Mouse (Mus musculus): Measurements from ENCODE around the gene Mgat3. TPM values are rescaled to one million over a fixed set of nuclear protein-coding genes. Genes with fewer than 3 reads are reported as not detected.

Gene Mgat3
- 9.6 and 10.6 TPM in 2 replicates for polyA plus RNA-seq (2015; fragmentation: Nextera tagmentation; extraction: Ambion mirVana)

- Histone ChIP-seq H3K9ac (peak within 1 kb of the TSS; percentile 63), H3K27me3 (replicated peaks) (no peaks in the 10 kb centered on the region), H3K4me2 (peak within 1 kb of the TSS; percentile 77), H3K27ac (peak within 1 kb of the TSS; percentile 87), H3K36me3 (no peaks in the 10 kb centered on the region), H3K4me1 (peaks cover 28% of the 10 kb centered on the region), H3K9me3 (no peaks in the 10 kb centered on the region), H3K4me3 (replicated peaks) (peak within 1 kb of the TSS; percentile 87)
- 3% methylated on average over 53 of the region's 85 CpGs for WGBS
- ATAC-seq (ENCODE audit: insufficient read depth, low FRiP score, low read depth): peak; percentile 51
Measured at GRCm38 (mm10) chr15:80173001-80173771, at the start of gene Mgat3. TSS of gene Mgat3 (plus strand) at chr15:80173721.

DNA sequence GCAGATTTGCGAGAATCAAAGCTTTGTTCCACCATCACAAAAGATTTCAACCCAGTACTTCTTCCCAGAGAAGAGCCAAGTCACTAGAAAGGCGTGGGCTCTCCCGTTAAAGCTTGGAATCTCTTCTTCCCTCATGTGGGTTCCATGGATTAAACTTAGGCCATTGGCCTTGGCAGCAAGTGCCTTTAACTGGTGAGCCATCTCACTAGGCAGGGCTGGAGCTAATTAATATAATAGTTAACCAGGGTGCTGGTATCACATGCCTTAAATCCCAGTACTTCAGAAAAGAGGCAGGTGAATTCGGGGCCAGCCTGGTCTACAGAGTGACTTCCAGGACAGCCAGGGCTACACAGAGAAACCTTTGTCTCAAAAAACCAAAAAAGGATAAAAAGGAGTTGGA, 48.9 kb upstream of the Mgat3 start:
- Histone ChIP-seq H3K4me3 (replicated peaks) (no peak overlapping the region), H3K4me1 (no peaks in the 10 kb centered on the region), H3K4me2 (no peak overlapping the region), H3K9ac (no peak overlapping the region), H3K27ac (no peak overlapping the region), H3K9me3 (no peaks in the 10 kb centered on the region), H3K36me3 (no peaks in the 10 kb centered on the region), H3K27me3 (replicated peaks) (no peaks in the 10 kb centered on the region)
- WGBS: 81% methylated on average over 4 of the region's 4 CpGs
- no peak for ATAC-seq (ENCODE audit: insufficient read depth, low FRiP score, low read depth)

- Histone ChIP-seq H3K27ac (no peak overlapping the region), H3K4me2 (no peak overlapping the region), H3K4me1 (no peaks in the 10 kb centered on the region), H3K9me3 (no peaks in the 10 kb centered on the region), H3K4me3 (replicated peaks) (no peak overlapping the region), H3K36me3 (no peaks in the 10 kb centered on the region), H3K9ac (no peak overlapping the region), H3K27me3 (replicated peaks) (no peaks in the 10 kb centered on the region)
- WGBS: 59% methylated on average over 1 of the region's 1 CpGs
- no peak for ATAC-seq (ENCODE audit: insufficient read depth, low FRiP score, low read depth)
Measured at GRCm38 (mm10) chr15:80127191-80127590, 46.3 kb upstream of the Mgat3 start.

DNA sequence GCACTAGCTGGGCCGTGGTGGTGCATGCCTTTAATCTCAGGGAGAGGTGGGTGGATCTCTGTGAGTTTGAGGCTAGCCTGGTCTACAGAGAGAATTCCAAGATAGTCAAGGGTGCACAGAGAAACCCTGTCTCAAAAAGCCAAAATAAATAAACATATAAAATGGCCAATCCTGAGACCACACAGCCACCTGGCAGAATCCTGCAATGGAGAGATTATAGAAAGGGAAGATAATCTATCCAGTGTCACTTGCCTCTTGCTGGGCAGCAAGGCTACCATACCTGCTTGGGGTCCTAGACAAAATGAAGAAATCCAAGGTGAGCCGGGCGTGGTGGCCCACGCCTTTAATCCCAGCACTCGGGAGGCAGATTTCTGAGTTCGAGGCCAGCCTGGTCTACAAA, 43.5 kb upstream of the Mgat3 start:
- Histone ChIP-seq H3K4me1 (peaks cover 15% of the 10 kb centered on the region), H3K27ac (no peak overlapping the region)

GRCm38 (mm10) chr15:80130689-80131088, 42.8 kb upstream of the Mgat3 start:
- H3K4me2 ChIP-seq: no peak overlapping the region
- H3K36me3 ChIP-seq: no peaks in the 10 kb centered on the region
- WGBS: 75% methylated on average over 5 of the region's 5 CpGs
- H3K27me3 ChIP-seq (replicated peaks): no peaks in the 10 kb centered on the region
- H3K4me3 ChIP-seq (replicated peaks): no peak overlapping the region
- no peak overlapping the region for H3K27ac ChIP-seq
- peaks cover 20% of the 10 kb centered on the region for H3K4me1 ChIP-seq
- ATAC-seq (ENCODE audit: insufficient read depth, low FRiP score, low read depth): peak; percentile 12; the same call in 1 of the 2 replicates
- H3K9ac ChIP-seq: no peak overlapping the region
- no peaks in the 10 kb centered on the region for H3K9me3 ChIP-seq

More for the DNA sequence above, 43.5 kb upstream of the Mgat3 start:
- Histone ChIP-seq H3K4me3 (replicated peaks) (no peak overlapping the region), H3K36me3 (no peaks in the 10 kb centered on the region), H3K27me3 (replicated peaks) (no peaks in the 10 kb centered on the region), H3K4me2 (no peak overlapping the region), H3K9me3 (no peaks in the 10 kb centered on the region), H3K9ac (no peak overlapping the region)
- ATAC-seq (ENCODE audit: insufficient read depth, low FRiP score, low read depth): no peak
- 87% methylated on average over 6 of the region's 6 CpGs for WGBS

DNA sequence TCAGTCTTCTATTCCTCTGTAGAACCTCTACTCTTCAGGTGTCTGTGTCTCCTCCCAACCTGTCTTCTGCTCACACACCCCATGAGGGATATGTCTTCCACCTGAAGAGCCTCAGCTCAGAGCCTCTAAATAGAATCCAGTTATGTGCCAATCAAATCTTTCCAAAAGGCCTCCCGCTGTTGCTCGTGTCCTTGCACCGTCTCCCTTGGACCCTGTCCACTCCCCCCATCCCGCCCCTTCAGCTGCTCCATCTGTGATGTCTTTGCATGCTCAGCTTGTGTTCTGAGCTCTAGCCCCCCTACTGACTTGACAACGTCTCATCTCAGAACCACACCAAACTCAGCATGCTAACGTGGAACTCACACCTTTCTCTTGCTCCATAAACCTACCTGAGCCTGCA, 42.1 kb upstream of the Mgat3 start:
- Histone ChIP-seq H3K4me2 (no peak overlapping the region), H3K9me3 (no peaks in the 10 kb centered on the region), H3K4me1 (peaks cover 21% of the 10 kb centered on the region), H3K27ac (no peak overlapping the region), H3K27me3 (replicated peaks) (no peaks in the 10 kb centered on the region), H3K36me3 (no peaks in the 10 kb centered on the region), H3K9ac (no peak overlapping the region), H3K4me3 (replicated peaks) (no peak overlapping the region)
- ATAC-seq (ENCODE audit: insufficient read depth, low FRiP score, low read depth): no peak
- WGBS: 72% methylated on average over 6 of the region's 6 CpGs

DNA sequence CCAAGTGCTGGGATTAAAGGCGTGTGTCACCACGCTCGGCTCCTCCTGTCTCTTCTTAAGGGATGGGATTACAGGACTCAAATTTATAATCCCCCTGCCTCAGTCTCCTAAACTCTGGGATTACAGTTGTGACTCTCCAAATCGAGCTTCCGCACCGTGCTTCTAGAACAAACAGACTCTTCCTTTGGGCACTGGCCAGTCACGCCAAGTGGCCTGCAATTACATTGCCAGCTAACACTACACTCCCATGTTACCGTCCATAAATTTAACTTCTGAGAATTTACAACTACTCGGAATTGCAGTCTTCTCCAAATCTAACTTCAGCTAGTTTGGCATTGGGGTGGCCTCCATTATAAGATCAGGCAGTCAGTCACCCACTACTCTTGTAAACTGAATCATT, 41.1 kb upstream of the Mgat3 start:
- Histone ChIP-seq H3K9ac (no peak overlapping the region), H3K27me3 (replicated peaks) (no peaks in the 10 kb centered on the region), H3K4me3 (replicated peaks) (peak overlapping the region; percentile 63), H3K27ac (no peak overlapping the region; the same call in 1 of the 2 replicates), H3K9me3 (no peaks in the 10 kb centered on the region), H3K4me2 (peak overlapping the region; percentile 78), H3K36me3 (0 out of 2 replicates have a peak, but pooled peaks cover 5% of the 10 kb centered on the region), H3K4me1 (peaks cover 27% of the 10 kb centered on the region)
- 82% methylated on average over 9 of the region's 9 CpGs for WGBS
- ATAC-seq (ENCODE audit: insufficient read depth, low FRiP score, low read depth): no peak

DNA sequence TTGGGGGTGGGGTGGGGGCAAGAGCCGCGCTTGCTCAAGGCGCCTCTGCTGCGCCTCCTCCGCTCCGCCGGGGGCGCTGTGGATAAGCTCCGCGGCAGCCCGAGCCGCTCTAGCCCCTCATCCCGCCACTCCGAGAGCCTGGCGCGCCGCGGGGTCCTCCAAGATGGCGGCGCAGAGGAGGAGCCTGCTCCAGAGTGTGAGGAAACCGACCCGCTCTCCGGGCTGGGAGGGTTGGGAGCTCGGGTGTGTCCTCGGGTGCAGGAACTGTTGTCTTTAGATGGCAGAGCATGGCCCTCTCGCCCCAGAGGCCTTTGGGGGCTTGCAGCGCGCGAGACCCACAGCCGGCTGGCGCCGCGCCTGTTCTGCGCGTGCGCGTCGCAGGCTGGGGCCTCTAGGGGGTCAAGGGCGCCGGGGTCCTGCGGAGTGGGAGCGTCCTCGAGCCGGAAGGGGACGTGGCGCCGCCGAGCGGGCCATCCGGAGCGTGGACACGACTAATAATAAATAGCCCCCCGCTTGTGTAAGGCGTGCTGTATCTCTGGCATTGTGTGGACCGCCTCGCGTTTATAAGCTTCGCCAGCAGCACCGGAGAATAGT, 40.4 kb upstream of the Mgat3 start, which contains the start of gene Tab1:
TSS of gene Tab1 (plus strand) at position 135 of the 594 bp plus-strand sequence.
- under 1% methylated on average over 59 of the region's 59 CpGs for WGBS
- peak within 1 kb of the TSS; percentile 99 for H3K27ac ChIP-seq
- H3K4me3 ChIP-seq (replicated peaks): peak within 1 kb of the TSS; percentile 63
- H3K27me3 ChIP-seq (replicated peaks): no peaks in the 10 kb centered on the region
- no peaks in the 10 kb centered on the region for H3K9me3 ChIP-seq
- H3K4me2 ChIP-seq: peak within 1 kb of the TSS; percentile 78
- H3K4me1 ChIP-seq: peaks cover 33% of the 10 kb centered on the region
- H3K36me3 ChIP-seq: 0 out of 2 replicates have a peak, but pooled peaks cover 5% of the 10 kb centered on the region
- peak; percentile 94 for ATAC-seq (ENCODE audit: insufficient read depth, low FRiP score, low read depth)
- peak within 1 kb of the TSS; percentile 65 for H3K9ac ChIP-seq

DNA sequence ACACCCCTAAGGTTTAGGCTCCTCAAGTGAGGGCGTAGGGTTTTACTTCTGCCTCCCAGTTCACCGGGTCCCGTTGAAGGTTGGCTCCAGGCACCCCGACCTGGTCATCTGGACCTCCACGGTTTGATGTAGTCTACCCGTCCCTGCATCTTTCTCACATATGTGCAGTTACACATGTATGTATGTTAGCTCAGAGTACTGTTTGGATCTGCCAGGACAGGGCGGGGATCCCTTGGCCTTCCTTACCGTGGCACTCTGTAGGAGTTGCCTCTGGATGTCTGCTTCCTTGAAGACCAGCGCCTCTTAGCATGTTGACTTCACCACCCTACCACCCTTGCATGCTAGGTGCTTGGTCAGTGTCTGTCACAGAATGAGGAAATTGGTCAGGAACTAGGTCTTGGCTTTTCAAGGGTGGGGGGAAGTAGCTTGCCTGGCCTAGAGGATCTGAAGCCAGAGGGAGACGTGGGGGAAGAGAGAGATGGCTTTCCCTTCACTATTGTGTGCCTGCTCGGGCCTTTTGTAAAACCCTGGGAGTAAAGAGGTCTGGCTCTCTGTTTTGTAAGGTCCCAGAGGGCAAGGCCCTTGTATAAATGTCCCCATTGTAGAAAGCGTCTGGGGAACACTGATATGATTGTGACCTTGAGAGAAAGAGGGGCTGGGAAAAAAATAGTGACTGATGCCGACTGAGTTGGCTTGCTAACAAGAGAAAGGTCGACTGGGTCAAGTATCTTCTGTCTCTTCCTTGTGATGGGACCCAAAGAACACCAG, 39.7 kb upstream of the Mgat3 start:
- ATAC-seq (ENCODE audit: insufficient read depth, low FRiP score, low read depth): no peak
- Histone ChIP-seq H3K4me2 (peak overlapping the region; percentile 78), H3K9ac (peak overlapping the region; percentile 65), H3K9me3 (no peaks in the 10 kb centered on the region), H3K4me1 (peaks cover 37% of the 10 kb centered on the region), H3K27me3 (replicated peaks) (no peaks in the 10 kb centered on the region), H3K27ac (peak overlapping the region; percentile 99), H3K36me3 (0 out of 2 replicates have a peak, but pooled peaks cover 5% of the 10 kb centered on the region), H3K4me3 (replicated peaks) (peak overlapping the region; percentile 63)
- 6% methylated on average over 14 of the region's 14 CpGs for WGBS

DNA sequence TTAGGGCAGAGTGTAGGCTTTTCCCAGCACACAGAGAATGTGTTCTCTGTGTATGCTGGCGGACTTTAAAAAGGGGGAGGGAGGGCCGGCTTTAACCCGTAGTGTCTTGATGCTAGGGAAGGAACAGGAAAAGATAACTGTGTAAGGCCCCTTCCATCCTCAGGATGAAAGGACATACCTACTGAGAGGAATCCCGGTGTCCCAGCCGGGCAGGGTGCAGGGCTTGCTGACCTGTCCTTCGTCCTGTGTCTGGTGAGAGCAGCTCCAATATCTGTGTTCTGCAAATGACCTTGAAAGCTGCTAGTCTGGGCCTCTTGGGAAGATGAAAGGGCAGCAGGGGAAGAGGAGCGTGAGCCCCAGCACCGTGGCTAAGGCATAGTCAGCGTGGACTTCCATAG, 39.1 kb upstream of the Mgat3 start:
- Histone ChIP-seq H3K4me2 (peak overlapping the region; percentile 78), H3K36me3 (0 out of 2 replicates have a peak, but pooled peaks cover 5% of the 10 kb centered on the region), H3K4me3 (replicated peaks) (peak overlapping the region; percentile 63), H3K27me3 (replicated peaks) (no peaks in the 10 kb centered on the region), H3K9ac (peak overlapping the region; percentile 65; the same call in 1 of the 2 replicates), H3K4me1 (peaks cover 43% of the 10 kb centered on the region), H3K27ac (peak overlapping the region; percentile 99), H3K9me3 (no peaks in the 10 kb centered on the region)
- ATAC-seq (ENCODE audit: insufficient read depth, low FRiP score, low read depth): no peak
- WGBS: 49% methylated on average over 9 of the region's 9 CpGs

- no peak overlapping the region for H3K9ac ChIP-seq
- H3K27me3 ChIP-seq (replicated peaks): no peaks in the 10 kb centered on the region
- H3K27ac ChIP-seq: no peak overlapping the region
- no peak for ATAC-seq (ENCODE audit: insufficient read depth, low FRiP score, low read depth)
- H3K36me3 ChIP-seq: 0 out of 2 replicates have a peak, but pooled peaks cover 5% of the 10 kb centered on the region
- H3K9me3 ChIP-seq: no peaks in the 10 kb centered on the region
- peaks cover 43% of the 10 kb centered on the region for H3K4me1 ChIP-seq
- whole genome bisulfite sequencing: 87% methylated on average over 2 of the region's 2 CpGs
- H3K4me2 ChIP-seq: no peak overlapping the region
- no peak overlapping the region for H3K4me3 ChIP-seq (replicated peaks)
Measured at GRCm38 (mm10) chr15:80135499-80135898, 38.0 kb upstream of the Mgat3 start.
